Mouse (Mus musculus): ENCODE measurements around the gene Pip5k1c.

DNA sequence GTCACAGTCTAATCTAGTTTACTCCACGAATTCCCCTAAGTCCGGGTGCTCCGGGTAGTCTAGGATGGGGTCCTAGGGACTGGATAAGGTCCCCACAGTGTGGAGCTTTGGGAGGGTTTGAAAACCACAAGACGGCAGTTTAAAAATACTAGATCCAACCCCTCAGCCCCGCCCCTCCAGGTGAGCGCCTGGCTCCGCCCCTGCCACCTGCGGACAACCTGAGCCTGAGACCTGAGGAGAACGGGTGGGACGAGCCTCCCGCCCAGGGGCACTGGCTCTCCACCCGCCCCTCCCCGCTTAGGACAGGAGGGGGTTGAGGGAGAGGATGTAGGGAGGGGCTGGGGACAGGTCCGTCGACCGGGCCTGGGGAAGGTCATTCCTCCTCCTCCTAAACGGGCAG, 8.0 kb upstream of the Pip5k1c start:
- TF ChIP-seq CTCF (IDR thresholded peaks at IDR 0.05; ENCODE audit: borderline replicate concordance, insufficient read depth, low read depth, low read length) (no peak), POLR2A (IDR thresholded peaks at IDR 0.05; ENCODE audit: borderline replicate concordance, insufficient read depth, low read length) (no peak)

Data from cerebellum, adult 2 months (tissue).